Mouse (Mus musculus): ENCODE data around the gene Orc5.

DNA sequence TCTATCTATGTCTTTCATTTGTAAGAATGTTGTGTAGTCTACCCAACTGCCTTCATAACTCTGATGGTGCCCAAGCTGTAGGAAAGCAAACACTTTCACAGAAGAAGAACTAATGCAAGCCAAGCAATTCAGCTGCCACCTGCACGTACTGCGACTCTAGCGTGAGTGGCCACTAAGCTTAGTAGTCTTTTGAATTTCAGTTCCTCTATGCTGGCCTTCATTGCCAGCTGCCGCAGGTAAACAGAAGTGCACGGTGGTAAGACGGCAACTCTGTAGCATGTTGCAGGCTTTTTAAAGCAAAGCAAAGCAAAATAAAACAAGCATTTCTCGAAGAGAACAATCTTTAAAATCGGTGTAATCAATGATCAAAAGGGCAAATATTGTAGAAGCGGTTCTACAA, 97.8 kb downstream of the Orc5 start:
- TF ChIP-seq CTCF (IDR thresholded peaks at IDR 0.05; ENCODE audit: borderline replicate concordance, extremely low read depth, insufficient read depth, insufficient read length) (no peak), POLR2A (IDR thresholded peaks at IDR 0.05; ENCODE audit: borderline replicate concordance, extremely low read depth, insufficient read depth, insufficient read length, poor library complexity, severe bottlenecking) (no peak)

Data from brain, embryonic 14.5 days (tissue).